Mouse (Mus musculus) pancreas, adult 10 weeks (tissue): Measurements from ENCODE around the gene Urm1. TPM values are rescaled to one million over a fixed set of nuclear protein-coding genes. Genes with fewer than 3 reads are reported as not detected.

Experiments
- polyA plus RNA-seq: library from polyadenylated mRNA; stranded (reverse); fragments of 350-450 nt; fragmentation: Illumina TruSeq; extraction: RNeasy Lipid Tissue Mini Kit (QIAGEN cat#74804); gene quantifications from one replicate; pipeline ENCODE4 v1.2.3, GENCODE M21; 2015; ENCODE audit warnings: low read depth, low replicate concordance; ENCODE audit not compliant: insufficient read depth

Gene Urm1
- polyA plus RNA-seq, result 4.5 TPM

GRCm38 (mm10) chr2:29820025-29820817 lies at the start of gene Urm1:
TSS of gene Urm1 (plus strand) at chr2:29820075.

DNA sequence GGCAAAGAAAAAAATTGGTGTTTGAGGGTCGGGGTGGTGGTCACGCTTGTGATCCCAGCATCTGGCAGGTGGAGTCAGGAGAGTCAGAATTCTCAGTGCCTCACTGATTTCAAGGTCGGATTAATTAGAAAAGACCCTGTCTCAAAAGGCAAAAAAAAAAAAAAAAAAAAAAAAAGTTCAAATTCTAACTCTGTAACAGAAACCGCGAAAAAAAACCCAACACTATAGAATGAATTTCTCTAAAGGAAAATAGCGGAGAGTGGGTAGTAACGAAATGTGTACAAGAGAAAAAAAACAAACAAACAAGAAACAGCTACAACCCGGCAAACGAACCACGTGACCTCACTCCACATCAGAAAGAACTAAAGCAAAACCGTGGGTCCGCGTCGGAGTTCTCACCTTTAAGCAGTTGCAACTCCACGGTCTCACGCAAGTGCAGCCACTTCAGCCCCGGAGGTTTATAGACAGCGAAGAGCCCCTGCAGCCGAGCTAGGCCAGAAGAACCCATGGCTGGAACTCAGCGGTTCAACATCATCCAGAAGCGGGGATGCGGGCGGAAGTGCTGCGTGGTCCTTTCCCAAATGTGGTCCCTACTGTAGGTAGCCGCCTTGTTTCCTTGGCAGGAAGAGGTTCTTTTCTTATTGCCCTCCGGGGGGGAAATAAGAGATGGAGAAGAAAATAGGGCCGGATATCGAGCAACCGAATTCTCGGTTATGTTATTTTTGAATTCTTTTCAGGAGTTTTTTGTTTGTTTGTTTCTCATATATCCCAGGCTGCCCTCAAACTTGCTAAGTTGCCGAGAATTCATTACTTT lies 32.6 kb upstream of the Urm1 start, which contains the start of gene Coq4:
Gene Coq4 (plus strand): TSS at position 390 of the 814 bp plus-strand sequence.

DNA sequence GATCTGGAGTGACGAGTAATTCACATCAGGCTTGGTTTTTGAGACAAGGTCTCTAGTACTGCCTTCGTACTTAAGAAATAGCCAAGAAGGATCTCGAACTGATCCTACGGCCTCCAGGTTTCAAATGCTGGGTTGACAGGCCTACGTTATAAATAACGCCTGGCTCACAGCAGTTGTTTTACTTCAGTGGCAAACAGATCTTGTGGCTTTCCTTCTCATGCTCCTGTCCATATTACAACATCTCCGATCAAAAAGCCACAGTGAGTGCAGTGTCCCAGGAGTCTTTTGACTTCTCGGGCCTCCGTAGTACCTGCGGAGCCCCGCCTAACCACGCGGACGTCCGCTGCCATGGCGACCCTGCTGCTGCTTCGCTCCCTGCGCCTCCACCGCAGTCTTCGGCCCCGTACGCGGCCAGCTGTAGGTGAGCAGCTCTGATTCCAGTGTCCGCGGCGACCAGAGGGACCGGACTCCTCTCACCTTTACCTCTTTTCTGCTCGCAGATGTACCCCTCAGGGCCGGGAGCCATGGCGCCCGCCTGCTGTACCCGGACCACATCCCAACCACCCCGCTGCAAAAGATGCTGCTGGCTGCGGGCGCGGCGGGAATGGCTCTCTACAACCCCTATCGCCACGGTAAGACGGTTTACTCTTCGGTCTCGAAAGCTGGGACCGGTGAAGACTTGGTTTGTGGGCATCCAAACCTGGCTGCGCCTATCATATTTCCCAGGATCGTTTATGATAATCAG lies 31.8 kb upstream of the Urm1 start, which contains the start of gene Trub2:
Gene Trub2 (minus strand): TSS at position 566 of the 745 bp plus-strand sequence.

GRCm38 (mm10) chr2:29802075-29802826 lies 17.6 kb upstream of the Urm1 start, which contains the start of gene Slc27a4:
TSS of gene Slc27a4 (plus strand) at chr2:29802634.

GRCm38 (mm10) chr2:29868949-29869645 lies 49.2 kb downstream of the Urm1 start, which contains the start of gene Cercam:
TSS of gene Cercam (plus strand) at chr2:29869164.

DNA sequence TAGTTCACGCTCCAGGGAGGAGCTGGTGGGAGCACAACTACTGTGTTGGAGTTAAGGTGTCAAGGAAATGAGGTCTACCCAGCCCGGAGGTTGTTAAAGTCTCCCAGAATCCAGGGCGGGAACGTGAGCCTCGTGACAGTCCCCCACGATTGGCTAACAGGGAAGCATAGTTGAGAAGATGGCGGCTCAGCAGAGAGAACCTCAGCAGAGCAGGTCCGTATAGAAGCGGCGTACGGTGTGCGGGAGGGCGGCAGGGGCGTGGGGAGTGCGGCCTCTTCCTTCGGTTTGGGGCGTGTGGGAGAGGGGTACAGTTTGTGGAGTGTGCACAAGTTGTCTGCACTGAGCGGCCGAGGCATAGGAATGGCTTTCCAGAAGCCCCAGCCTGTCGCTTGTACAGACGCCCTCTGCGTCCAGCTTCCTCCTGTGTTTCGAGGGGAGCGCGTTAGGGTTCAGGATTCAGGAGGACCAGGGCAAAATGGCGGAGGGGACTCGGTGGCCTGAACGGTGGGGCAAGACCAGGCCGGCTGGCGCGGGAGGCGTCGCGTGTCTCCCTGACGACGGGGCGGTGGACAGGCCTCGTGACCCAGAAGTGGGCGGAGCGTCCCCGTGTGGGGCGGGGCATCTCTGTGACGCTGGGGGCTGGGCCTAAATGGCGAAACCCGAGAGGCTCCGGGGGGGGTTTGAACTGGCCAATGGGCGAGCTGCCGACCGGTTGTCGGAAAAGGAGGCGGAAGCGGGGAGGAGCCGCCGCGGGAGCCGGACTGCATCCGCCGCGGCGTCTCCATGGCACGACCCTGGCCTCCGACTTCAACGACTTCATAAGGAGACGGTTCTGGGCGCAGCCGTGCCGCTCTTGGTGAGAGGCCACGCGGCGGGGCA lies 69.4 kb downstream of the Urm1 start, which contains the start of gene Odf2:
Gene Odf2 (plus strand): TSS at position 156 of the 879 bp plus-strand sequence.

Other genes starting within 250 kb of the Urm1 start
- gene Rapgef1, start 200.4 kb upstream of the Urm1 start, polyA plus RNA-seq, result 12.4 TPM
- gene Gm13420, start 68.4 kb upstream of the Urm1 start, polyA plus RNA-seq, result 3.2 TPM
- not detected for gene Gm13547, start 60.8 kb upstream of the Urm1 start, polyA plus RNA-seq
- gene Coq4, start 32.6 kb upstream of the Urm1 start, polyA plus RNA-seq, result 5.1 TPM
- gene Trub2, start 31.6 kb upstream of the Urm1 start, polyA plus RNA-seq, result 4.9 TPM
- gene Slc27a4, start 17.4 kb upstream of the Urm1 start, polyA plus RNA-seq, result 7.8 TPM
- 2.3 TPM for gene Cercam, start 49.1 kb downstream of the Urm1 start, polyA plus RNA-seq
- 15.8 TPM for gene Odf2, start 69.1 kb downstream of the Urm1 start, polyA plus RNA-seq
- gene Gle1, start 115.4 kb downstream of the Urm1 start, polyA plus RNA-seq, result 8.2 TPM
- gene Sptan1, start 145.5 kb downstream of the Urm1 start, polyA plus RNA-seq, result 85.5 TPM
- 7.2 TPM for gene Wdr34, start 228.8 kb downstream of the Urm1 start, polyA plus RNA-seq
- 25.1 TPM for gene Set, start 237.3 kb downstream of the Urm1 start, polyA plus RNA-seq